Mouse (Mus musculus): ENCODE results near the gene Col5a3. TPM values are rescaled to one million over a fixed set of nuclear protein-coding genes. Genes with fewer than 3 reads are reported as not detected.

Col5a3 gene
- total RNA-seq, 2 experiments from 2014 or later: 99.1 to 106 TPM

DNA sequence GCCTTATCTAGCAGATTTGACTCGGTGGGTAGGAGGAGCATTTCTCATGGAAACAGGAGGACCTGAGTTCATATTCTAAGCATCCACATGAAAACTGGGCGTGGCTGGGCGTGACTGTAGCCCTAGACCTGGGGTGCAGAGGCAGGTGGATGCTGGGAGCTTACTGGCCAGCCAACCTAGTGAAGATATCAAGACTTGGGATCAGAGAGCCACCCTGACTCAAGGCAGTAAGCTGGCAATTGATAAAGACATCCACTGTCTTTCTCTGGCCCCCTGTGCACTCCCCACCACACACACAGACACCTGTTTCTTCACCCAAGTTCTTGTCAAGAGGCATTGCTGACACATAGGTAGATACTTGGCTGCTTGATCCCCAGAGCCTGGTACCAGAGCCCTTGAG lies 66.3 kb downstream of the Col5a3 start:
- DNase-seq: no peak

DNA sequence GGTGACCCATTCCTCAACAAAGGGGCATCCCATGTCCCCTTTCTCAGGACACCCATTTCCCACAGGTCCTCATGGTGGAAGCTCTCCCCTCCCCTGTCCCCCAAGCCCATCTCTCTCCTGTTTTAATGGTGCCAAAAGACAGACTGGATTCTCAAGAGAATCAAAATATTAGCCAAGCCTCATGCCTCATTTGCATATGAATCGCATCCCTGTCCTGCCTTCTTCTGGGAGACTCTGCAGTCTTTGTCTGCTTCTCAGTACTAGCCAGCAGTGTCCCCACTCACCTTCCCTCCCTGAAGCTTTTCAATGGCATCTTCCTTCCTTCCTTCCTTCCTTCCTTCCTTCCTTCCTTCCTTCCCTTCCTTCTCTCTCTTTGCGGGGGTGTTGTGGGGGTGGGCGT lies 67.2 kb downstream of the Col5a3 start:
- DNase-seq: no peak

DNA sequence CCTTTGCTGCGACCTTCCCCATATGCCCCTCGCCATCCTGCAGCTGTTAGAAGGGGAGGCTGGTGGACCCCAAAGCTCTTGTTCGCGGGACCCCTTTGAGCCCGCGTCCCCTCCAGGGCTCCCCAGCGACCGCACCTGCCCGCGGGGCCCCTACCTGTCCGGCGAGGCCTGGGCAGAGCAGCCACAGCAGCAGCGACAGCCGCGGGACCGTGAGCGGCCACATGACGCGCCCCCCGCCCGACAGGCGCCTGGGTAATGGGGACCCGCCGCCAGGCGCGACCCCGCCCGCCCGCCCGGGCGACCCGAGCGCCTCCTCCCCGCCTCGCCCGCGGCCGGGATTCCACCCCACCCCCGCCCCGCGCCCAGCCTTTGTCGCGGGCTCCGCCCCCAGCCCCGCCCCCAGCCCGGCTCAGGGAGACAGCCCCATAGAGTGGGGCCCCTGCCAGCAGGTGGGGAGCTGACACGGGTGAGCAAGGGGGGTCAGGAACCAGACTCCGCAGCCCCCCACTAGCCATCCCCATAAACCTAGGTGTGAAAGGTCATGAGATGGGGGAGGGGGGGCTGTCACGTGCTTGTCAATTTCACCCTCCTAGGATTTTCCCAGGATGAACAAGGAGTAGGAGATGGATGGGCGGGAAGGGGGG lies 68.7 kb downstream of the Col5a3 start, which contains the start of gene Olfm2:
TSS of gene Olfm2 (minus strand) at position 333 of the 644 bp plus-strand sequence.
- DNase-seq: peak; percentile 24

DNA sequence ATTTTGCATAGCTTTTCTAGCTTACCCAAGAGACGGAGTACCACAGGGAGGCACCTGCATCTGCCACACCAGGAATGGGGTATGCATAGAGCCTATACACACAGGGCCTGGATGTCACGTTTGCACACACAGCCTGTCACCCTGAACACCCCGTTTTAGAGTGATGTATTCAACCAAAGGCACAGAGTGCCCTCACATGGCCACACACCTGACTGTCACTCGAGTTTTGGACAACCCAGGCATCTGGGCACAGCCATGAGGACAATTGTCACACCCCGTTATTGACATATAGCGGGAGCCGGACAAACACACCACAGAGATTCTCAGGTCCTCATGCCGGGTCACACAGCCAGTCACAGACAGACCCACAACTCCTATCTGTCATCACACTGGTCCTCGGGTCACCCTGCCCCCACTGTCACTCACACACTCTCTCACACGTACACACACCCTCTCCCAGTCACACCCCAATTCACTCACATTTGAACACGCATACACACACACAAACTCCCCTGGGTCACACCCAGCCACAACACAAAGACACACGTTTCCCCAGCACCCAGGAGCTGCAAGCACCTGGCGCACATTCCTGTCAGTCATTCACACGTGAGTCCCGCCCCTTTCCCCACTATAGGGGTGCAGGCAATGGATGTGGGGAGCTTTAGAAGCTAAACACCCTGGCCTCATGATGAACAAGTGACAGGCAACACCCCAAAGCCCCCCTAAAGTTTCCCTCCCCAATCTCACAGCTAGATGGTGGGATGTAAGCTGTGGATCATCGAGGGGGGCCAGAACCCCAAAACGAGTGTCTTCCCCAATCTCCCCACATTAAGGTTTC lies 69.5 kb downstream of the Col5a3 start:
- DNase-seq: no peak

DNA sequence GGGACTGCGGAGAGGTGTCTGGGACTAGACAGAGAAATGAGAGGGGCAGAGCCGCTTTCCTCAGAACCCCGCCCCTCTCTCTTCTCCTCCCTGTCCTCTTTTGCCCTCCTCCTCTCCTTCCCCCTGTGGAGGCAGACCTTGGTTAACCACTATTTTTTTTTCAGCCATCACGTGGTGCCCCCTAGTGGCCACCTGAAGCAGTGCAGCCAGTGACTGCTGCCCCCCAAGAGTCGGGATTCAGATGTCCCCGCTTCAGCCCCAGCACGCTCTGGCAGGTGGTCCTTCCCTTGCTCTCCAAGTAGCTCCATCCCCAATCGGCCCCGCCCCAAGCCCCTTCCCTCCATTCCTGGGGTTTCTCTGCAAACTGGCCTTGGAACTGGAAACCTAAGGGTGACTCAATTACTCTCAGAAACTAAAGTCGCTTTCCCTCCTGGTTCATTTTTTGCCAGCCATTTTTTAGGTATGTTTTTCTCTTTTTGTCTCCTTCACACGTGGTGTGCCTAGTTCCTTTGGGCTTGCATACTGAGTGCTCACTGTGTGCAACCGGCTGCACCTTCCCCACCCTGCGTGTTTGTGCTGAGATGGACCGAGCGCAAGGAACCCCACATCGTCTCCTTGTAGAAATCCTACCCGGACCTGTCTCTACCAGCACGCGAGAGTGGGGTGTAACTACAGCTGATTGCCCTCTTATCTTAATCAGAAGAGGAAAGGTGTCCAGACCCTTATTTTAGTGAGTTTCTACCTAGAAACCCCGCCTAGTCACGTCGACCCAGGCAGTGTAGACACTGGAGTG lies 70.7 kb downstream of the Col5a3 start:
- peak; percentile 44 for DNase-seq

DNA sequence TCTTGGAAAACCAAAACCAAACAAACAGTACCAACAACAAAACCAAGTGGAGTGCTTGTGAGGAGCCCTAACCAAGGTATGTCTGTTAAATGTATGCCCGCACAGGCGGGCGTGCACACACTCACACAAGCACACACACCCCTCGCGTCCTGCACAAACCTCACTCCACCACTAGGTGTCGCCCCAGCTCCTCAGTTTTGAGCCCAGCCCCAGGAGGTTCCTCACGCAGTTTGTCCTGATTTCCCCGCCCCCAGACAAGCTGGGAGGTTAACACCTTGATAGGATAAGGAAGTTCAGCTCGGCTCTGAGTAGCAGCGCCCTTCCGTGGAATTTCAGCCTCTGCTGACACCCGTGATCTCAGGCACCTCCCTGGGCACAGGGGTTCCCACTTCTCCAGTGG lies 74.5 kb downstream of the Col5a3 start:
- DNase-seq: peak; percentile 88

DNA sequence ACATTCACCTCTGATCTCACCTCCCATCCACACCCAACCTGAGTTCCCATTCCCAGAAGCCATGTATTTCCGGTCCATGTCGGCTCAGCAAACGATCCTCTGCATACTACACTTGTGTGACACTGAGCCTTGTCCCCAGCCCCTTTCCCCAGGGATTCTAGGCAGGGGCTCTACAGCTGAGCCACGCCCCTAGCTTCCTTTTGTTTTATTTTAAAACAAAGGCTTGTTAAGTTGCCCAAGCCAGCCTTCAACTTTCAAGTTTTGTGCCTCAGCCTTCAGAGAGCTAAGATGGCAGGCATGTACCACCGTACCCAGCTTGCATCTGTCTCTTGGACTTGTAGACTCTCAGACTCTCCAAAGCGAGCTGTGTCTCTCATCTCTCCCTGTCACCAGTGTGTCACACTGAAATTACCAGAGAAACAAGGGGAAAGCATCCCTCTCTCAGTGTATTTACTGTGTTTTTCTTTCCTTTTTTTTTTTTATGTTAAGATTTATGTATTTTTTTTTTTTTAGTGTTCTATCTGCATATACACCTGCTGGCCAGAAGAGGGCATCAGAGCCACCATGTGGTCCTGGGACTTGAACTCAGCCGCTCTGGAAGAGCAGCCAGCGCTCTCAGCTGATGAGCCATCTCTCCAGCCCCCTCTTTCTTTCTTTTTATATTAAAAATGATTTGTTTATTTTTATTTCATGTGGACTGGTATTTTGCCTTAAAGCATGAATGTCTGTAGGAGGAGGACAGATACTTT lies 76.4 kb downstream of the Col5a3 start:
- DNase-seq: no peak

DNA sequence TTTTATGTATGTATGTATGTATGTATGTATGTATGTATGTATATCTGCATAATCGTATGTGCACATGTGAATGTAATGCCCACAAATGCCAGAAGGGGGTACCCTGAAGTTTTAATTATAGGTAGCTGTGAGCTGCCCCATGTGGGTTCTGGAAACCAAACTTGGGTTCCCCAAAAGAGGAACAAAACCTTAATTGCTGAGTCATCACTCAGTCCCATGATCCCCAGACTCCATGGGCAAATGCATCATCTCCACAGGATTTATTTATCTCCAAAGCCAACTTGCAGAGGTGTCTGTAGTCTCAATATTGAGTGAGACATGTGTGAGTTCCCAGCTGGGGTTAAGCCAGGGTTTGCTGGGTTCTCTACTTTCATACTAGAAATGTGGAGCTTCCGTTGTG lies 77.6 kb downstream of the Col5a3 start:
- no peak for DNase-seq

DNA sequence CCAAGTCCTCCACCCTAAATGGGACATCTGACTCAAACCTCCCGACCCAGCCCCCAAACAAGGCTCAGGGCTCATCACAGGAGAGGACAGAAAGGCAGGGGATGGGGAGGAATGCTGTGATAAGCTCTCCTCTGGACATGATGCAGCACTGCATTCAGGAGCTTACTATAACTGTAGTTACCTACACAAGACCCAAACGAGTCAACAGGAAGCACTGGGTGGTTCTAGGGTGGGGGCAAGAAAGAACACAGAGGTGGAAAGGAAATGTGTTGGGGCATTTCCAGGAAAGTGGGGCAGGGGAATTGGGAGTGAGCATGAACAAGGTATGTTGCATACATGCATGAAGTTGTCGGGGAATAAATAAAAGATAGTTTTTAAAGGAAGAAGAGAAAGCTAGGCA lies 80.2 kb downstream of the Col5a3 start:
- DNase-seq: no peak

DNA sequence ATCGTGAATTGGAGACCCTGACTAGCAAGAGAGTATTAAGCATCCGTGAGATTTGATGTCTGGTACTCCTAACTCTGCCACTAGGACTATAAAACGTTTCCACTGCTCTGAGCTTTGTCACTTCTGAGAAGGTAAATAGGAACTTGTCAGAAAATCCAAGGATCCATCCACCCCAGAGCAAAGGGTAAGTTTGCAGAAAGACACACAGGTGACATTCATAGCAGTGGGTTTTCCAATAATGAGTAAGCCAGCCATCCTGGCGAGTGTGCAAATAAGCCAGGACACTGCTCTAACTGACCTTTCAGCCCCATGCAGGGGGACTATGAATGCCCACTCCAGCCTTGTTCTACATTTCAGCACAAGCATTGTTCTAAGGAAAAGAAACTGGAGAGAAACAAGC lies 83.1 kb downstream of the Col5a3 start:
- DNase-seq: no peak

DNA sequence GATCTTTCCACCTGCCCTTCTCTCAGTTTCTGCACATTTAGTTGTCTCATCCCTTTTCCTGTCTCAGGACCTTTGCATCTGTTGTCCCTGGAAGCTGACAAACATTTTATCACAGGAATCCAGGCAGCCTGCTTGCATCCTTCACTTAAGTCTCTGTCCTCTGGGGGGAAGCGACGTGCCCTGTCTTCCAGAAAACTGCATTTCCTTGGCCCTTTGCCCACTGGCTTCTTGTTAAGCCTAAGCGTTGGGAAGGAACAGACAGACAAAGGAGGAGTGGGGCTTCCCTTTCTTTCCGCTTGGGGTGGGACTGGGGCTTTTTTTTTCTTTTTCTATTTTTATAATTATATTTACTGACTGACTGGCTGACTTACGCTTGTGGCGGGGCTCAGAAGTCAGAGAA lies 85.4 kb downstream of the Col5a3 start:
- no peak for DNase-seq

DNA sequence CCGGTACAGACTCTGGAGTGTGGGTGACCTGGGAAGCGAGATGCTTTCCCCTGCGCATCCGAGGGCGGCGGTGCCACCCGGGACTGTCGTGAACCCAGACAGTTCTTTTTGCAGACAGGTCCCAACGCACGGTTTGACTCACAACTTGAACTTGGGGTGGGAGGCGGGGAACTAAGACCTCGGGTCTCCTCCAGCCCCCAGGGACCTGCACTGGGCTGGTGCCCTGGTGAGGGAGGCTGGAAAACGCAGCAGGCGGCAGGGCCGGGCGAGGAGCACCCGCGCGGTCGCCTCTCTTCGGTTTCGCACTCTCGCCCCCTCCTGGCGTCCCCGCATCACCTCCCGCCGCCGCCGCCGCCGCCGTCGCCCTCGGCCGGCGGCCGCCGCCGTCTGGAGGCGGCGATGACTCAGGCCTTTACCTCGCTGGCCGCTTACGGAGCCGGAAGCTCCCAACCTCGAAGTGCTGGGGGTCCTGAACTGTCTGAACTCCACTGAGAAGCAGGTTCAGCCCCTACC lies 87.2 kb downstream of the Col5a3 start:
- DNase-seq: peak; percentile 80

DNA sequence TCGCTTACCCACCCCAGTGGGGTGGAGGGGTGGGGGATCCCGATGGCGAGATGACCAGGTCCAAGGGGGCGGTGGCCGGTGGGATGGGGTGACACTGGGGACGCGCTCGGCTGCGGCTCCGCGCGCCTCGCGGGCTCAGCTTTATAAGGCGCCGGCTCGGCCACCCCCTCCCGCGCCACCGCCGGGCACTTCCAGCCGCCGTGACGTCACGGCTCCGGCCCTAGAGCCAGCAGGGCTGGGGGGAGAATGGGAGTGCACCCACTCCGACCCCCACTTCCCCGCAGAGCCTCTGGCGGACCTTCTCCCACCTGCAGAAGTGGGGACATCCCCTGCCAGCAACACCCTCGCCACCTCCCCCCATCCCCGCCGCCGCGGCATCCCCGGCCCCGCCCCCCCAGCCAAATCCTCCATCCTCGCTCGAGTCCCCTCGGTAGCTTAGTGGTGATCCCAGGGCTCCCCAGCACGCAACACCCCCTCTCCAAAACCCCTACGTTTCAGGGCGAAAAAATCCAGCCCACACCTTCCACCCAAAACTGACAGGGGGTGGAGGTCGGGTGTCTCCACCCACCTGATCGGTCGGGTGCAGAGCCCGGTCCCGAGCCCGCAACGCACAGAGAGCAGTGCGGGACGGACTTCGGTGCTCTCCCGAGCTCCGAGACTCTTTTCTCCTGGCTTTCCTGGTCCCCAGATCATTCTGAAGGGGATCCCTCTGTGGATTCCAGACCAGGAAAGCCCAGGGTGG lies 87.8 kb downstream of the Col5a3 start:
- peak; percentile 34 for DNase-seq

DNA sequence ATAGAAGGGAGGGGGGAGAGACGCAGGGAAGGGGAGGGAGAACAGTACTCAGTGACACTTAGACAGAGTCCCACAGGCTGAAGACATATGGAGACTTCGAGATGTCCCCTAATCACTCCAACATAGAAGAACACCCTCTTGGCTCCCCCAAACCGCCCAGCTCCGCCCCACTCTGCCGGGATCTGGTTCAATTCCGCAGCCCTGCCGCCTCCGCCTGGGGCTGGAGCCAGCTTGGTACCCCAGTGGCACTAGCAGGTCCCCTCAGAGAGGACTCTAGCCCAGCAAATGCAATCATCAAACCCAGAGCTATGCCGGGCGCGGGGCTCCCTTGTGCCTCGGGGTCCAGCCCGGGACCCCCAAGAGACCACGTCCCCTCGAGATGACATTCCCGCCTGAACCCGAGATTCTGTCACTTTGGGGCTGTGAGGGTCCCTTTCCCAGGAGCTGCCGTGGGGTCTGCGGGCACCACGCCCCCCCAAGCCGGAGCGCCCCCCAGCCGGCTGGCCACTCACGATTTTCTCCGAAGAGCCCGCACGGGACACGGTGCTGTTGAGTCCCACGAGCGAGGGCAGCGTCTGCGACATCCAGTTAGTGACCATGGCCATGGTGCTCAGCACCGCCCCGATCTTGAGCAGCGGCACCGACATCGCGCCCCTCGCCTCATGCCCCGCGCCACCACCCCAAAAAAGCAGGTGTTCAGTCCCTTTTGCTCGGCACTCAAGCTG lies 88.6 kb downstream of the Col5a3 start:
- DNase-seq: no peak

DNA sequence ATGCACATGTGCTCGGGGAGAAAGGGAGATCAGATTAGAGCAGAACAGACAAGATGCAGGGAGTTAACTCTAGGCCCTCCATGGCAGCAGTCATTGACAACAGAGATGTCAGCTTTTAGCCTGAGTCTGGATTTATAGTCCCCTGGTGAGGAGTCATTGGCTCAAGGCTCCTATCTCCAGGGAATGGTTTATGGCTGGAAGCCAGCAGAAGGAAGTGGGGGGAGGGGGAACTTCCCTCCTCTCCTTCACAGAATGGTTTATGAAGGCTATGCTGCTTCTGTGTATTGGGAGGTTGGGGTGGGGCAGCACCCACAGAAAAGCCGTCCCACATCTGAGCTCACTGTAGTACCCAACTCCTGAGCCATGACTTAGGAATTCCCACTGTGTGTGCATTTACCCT lies 93.3 kb downstream of the Col5a3 start:
- DNase-seq: peak; percentile 74

Other genes starting within 250 kb of the Col5a3 start
- gene Zfp846, start 233.8 kb downstream of the Col5a3 start, total RNA-seq (2021): 10 to 100 TPM in 1 of 2 experiments, 1 to 10 TPM in 1; 5.8 to 13.3 TPM
- gene Ubl5, start 172.2 kb downstream of the Col5a3 start, total RNA-seq (2021): 100 to 1,000 TPM; 295 to 301 TPM
- 10 to 100 TPM; 16.8 to 24.5 TPM for gene Fbxl12, start 170.3 kb downstream of the Col5a3 start, total RNA-seq (2021)
- gene Pin1, start 163.0 kb downstream of the Col5a3 start, total RNA-seq (2021): 10 to 100 TPM; 19.5 to 20.7 TPM
- 1 to 10 TPM; 3.3 to 6.4 TPM for gene Olfm2, start 68.7 kb downstream of the Col5a3 start, total RNA-seq (2021)
- not detected for gene Rdh8, start 3.4 kb upstream of the Col5a3 start, total RNA-seq (2021)
- gene A230050P20Rik, start 53.6 kb upstream of the Col5a3 start, total RNA-seq (2021): 10 to 100 TPM; 17.1 to 28.0 TPM
- 1 to 10 TPM; 5.0 to 5.3 TPM for gene Angptl6, start 64.7 kb upstream of the Col5a3 start, total RNA-seq (2021)
- 10 to 100 TPM; 32.6 to 38.2 TPM for gene Ppan, start 73.1 kb upstream of the Col5a3 start, total RNA-seq (2021)
- gene Eif3g, start 83.6 kb upstream of the Col5a3 start, total RNA-seq (2021): 100 to 1,000 TPM; 136 to 143 TPM
- gene Dnmt1, start 144.8 kb upstream of the Col5a3 start, total RNA-seq (2021): 10 to 100 TPM; 44.9 to 54.7 TPM
- gene S1pr2, start 161.7 kb upstream of the Col5a3 start, total RNA-seq (2021): 1 to 10 TPM; 7.4 to 9.7 TPM
- gene Mrpl4, start 187.7 kb upstream of the Col5a3 start, total RNA-seq (2021): 100 to 1,000 TPM; 121 to 125 TPM
- gene Icam1, start 200.9 kb upstream of the Col5a3 start, total RNA-seq (2021): 10 to 100 TPM; 10.8 to 12.4 TPM
- 1 to 10 TPM; 2.3 to 3.2 TPM for gene Icam4, start 214.3 kb upstream of the Col5a3 start, total RNA-seq (2021)
- under 1 TPM; 0.51 to 0.67 TPM for gene Icam5, start 217.0 kb upstream of the Col5a3 start, total RNA-seq (2021)